9 mouse cellular contexts compared by ENCODE assay signal in the genomic region with DNA sequence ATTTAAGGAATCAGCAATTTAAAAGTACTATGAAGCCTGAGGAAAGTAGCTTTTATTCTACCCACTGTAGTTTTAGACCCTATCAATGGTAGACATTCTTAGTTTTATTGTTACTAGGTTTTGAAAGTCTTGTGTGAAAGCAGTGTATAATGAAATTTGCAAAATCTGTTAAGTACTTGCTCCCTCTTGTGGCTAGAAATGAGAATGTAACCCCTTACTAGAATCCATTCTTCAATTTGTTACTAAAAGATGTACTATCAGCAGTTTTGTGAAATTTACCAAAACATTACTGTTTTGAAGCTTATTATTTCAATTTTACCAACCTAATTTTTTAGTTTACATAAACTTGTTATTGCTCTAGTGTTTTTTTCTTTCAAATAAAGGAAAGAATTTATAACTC. TPM values are rescaled to one million over a fixed set of nuclear protein-coding genes. Genes with fewer than 3 reads are reported as not detected.
DNase-seq lines count a peak whose midpoint lies in the region; ATAC-seq lines count a peak whose summit lies in the region.
"Had no signal": no experiment of that assay in that cellular context is flagged by ENCODE, and none has a peak within 500 bp of the region (broad histone marks: within the 10 kb centered on the region; RNA-seq: fewer than 3 reads in every experiment).

No protein-coding gene starts in this region.

- no peak for ATAC-seq in hindbrain, embryonic 14.5 days (ENCODE audit: low FRiP score)
- no peak for ATAC-seq in hindbrain, embryonic 13.5 days (ENCODE audit: low FRiP score)
- ATAC-seq in erythroid progenitor cell, adult 5-6 weeks (replicated peaks; ENCODE audit: low FRiP score, poor library complexity, severe bottlenecking), result peak; percentile 72

- H3K27me3 ChIP-seq in hindbrain, embryonic 14.5 days (ENCODE audit: control insufficient read depth, insufficient read depth, low read length), result no peaks in the 10 kb centered on the region
- H3K27me3 ChIP-seq in hindbrain, embryonic 13.5 days, result no peaks in the 10 kb centered on the region
- H3K27me3 ChIP-seq: midbrain, embryonic 12.5 days had no signal

- H3K9me3 ChIP-seq in hindbrain, embryonic 14.5 days (ENCODE audit: control insufficient read depth, low read length), result no peaks in the 10 kb centered on the region
- H3K9me3 ChIP-seq in hindbrain, embryonic 13.5 days, result no peaks in the 10 kb centered on the region
- H3K9me3 ChIP-seq: midbrain, embryonic 12.5 days had no signal

- H3K27ac ChIP-seq in hindbrain, embryonic 14.5 days, result no peak overlapping the region
- H3K27ac ChIP-seq in hindbrain, embryonic 13.5 days, result no peak overlapping the region
- H3K27ac ChIP-seq: midbrain, embryonic 12.5 days had no signal

- no peaks in the 10 kb centered on the region for H3K36me3 ChIP-seq in hindbrain, embryonic 14.5 days (replicated peaks; ENCODE audit: control insufficient read depth, insufficient read depth)
- H3K36me3 ChIP-seq in hindbrain, embryonic 13.5 days, result no peaks in the 10 kb centered on the region
- H3K36me3 ChIP-seq: midbrain, embryonic 12.5 days had no signal

- peak; percentile 78 for DNase-seq in hindbrain, embryonic 14.5 days (ENCODE audit: low spot score)
- DNase-seq in thymus, postnatal 14 days, result peak; percentile 13
- DNase-seq in thymus, postnatal 36 days, result no peak
- no peak for DNase-seq in right cerebral cortex, postnatal 10 days (ENCODE audit: low spot score in 2 of 2)
- no peak for DNase-seq in gastrocnemius, adult 8-10 months (ENCODE audit: low spot score in 2 of 2)
- no peak for DNase-seq in left cerebral cortex, postnatal 4 days

- no peak overlapping the region for H3K4me3 ChIP-seq in hindbrain, embryonic 14.5 days (replicated peaks; ENCODE audit: low read length)
- H3K4me3 ChIP-seq in hindbrain, embryonic 13.5 days, result no peak overlapping the region
- H3K4me3 ChIP-seq: midbrain, embryonic 12.5 days had no signal

- H3K4me1 ChIP-seq in hindbrain, embryonic 14.5 days (replicated peaks; ENCODE audit: control insufficient read depth, insufficient read depth, low read length), result no peaks in the 10 kb centered on the region
- H3K4me1 ChIP-seq in hindbrain, embryonic 13.5 days (replicated peaks), result no peaks in the 10 kb centered on the region
- H3K4me1 ChIP-seq: midbrain, embryonic 12.5 days had no signal

- intact Hi-C loops in left cerebral cortex, postnatal 4 days (cut with DNase I), result loop anchor here (2.0 kb wide), 1 partner anchor 125 kb away; no protein-coding TSS in a partner anchor

- H3K9ac ChIP-seq in hindbrain, embryonic 14.5 days, result no peak overlapping the region
- H3K9ac ChIP-seq in hindbrain, embryonic 13.5 days, result no peak overlapping the region
- H3K9ac ChIP-seq: midbrain, embryonic 12.5 days had no signal

- H3K4me2 ChIP-seq in hindbrain, embryonic 14.5 days (replicated peaks), result no peak overlapping the region
- no peak overlapping the region for H3K4me2 ChIP-seq in hindbrain, embryonic 13.5 days
- H3K4me2 ChIP-seq: midbrain, embryonic 12.5 days had no signal

RNA-seq across cellular contexts. Expression of a gene that starts 27.2 kb away (rescaled TPM):
- polyA plus RNA-seq in hindbrain, embryonic 14.5 days (2014; fragmentation: Nextera tagmentation; extraction: Ambion mirVana), result 47.1 and 50.7 TPM in 2 replicates
- 32.0 and 32.6 TPM in 2 replicates for polyA plus RNA-seq in hindbrain, embryonic 13.5 days (2015; fragmentation: Nextera tagmentation; extraction: Ambion mirVana)
- total RNA-seq in erythroid progenitor cell, adult 5-6 weeks (2015; ENCODE audit: low replicate concordance), result 50.8 and 68.3 TPM in 2 replicates
- 78.3 and 105 TPM in 2 replicates for total RNA-seq in erythroid progenitor cell, adult 5-6 weeks (2017; ENCODE audit: low replicate concordance)
- 10 to 100 TPM; 42.9 to 51.1 (median 47.2) TPM for total RNA-seq in gastrocnemius, adult 8-10 months (2022)
- total RNA-seq in left cerebral cortex, postnatal 4 days (2021), result 10 to 100 TPM; 43.6 TPM

RNA-seq across cellular contexts. Expression of a gene that starts 36.6 kb away (rescaled TPM):
- 2.8 and 3.7 TPM in 2 replicates for polyA plus RNA-seq in hindbrain, embryonic 14.5 days (2014; fragmentation: Nextera tagmentation; extraction: Ambion mirVana)
- polyA plus RNA-seq in hindbrain, embryonic 13.5 days (2015; fragmentation: Nextera tagmentation; extraction: Ambion mirVana), result 2.6 and 3.0 TPM in 2 replicates
- 190 and 219 TPM in 2 replicates for total RNA-seq in erythroid progenitor cell, adult 5-6 weeks (2015; ENCODE audit: low replicate concordance)
- 196 and 225 TPM in 2 replicates for total RNA-seq in erythroid progenitor cell, adult 5-6 weeks (2017; ENCODE audit: low replicate concordance)
- 10 to 100 TPM; 16.8 to 27.9 (median 22.5) TPM for total RNA-seq in gastrocnemius, adult 8-10 months (2022)
- 10 to 100 TPM in 1 of 2 experiments, 1 to 10 TPM in 1; 8.1 to 10.4 TPM for total RNA-seq in left cerebral cortex, postnatal 4 days (2021)

Comparison
In these comparisons a context has a peak if more than half of its experiments do, and no peak if none do; other contexts are left out.
1. DNase-seq: peak in hindbrain, embryonic 14.5 days (single experiment) and thymus, postnatal 14 days (single experiment); none in thymus, postnatal 36 days (0 of 2), right cerebral cortex, postnatal 10 days (0 of 2), gastrocnemius, adult 8-10 months (0 of 2) and left cerebral cortex, postnatal 4 days (single experiment).
2. RNA of a gene that starts 36.6 kb away (total RNA-seq): 190 to 225 TPM in erythroid progenitor cell, adult 5-6 weeks; 16.8 to 27.9 TPM in gastrocnemius, adult 8-10 months and 8.1 to 10.4 TPM in left cerebral cortex, postnatal 4 days; every median in the first group is over 4 times any median in the second.